Mouse (Mus musculus) heart, embryonic 10.5 days (tissue): Measurements from ENCODE around the gene Akap2. TPM values are rescaled to one million over a fixed set of nuclear protein-coding genes. Genes with fewer than 3 reads are reported as not detected.

Experiments used
- DNase-seq: peaks from one replicate; pipeline ENCODE4 v3.0.0-alpha.2; 2017; ENCODE audit warnings: low spot score
- H3K27ac ChIP-seq: fragments of 300-500 bp; sonication (generic); 2 replicates; pipeline ENCODE4 v1.5.1; 2016; ENCODE audit warnings: mild to moderate bottlenecking
- H3K27me3 ChIP-seq: fragments of 300-500 bp; sonication (generic); 2 replicates; pipeline ENCODE4 v1.6.1; 2016; ENCODE audit warnings: mild to moderate bottlenecking; ENCODE audit not compliant: poor library complexity, insufficient read depth, severe bottlenecking
- H3K36me3 ChIP-seq: fragments of 300-500 bp; sonication (generic); 2 replicates; pipeline ENCODE4 v1.6.1; 2016; ENCODE audit warnings: mild to moderate bottlenecking, moderate library complexity
- H3K4me1 ChIP-seq: fragments of 300-500 bp; sonication (generic); 2 replicates; pipeline ENCODE4 v1.6.1; 2016; ENCODE audit warnings: mild to moderate bottlenecking
- H3K4me3 ChIP-seq: fragments of 300-500 bp; sonication (generic); 2 replicates; pipeline ENCODE4 v1.5.1; 2016; ENCODE audit warnings: mild to moderate bottlenecking, moderate library complexity
- H3K9me3 ChIP-seq: fragments of 300-500 bp; sonication (generic); 2 replicates; pipeline ENCODE4 v1.6.1; 2016; ENCODE audit warnings: mild to moderate bottlenecking, moderate library complexity
- WGBS: fragments of 180-500 bp; shearing (Covaris S2); methylation state at CpG from one replicate; pipeline ENCODE4 v1.1.7; 2016; 5-methylcytosine and 5-hydroxymethylcytosine counted together
- polyA plus RNA-seq: library from polyadenylated mRNA; unstranded; fragments of >200 nt; fragmentation: Nextera tagmentation; extraction: Ambion mirVana; gene quantifications from 2 replicates; pipeline ENCODE4 v1.2.1, GENCODE M21; 2016

Gene Akap2
- polyA plus RNA-seq, 1 experiment from 2014 or later = 30.1 TPM

GRCm38 (mm10) chr4:57919494-57920423 lies 202.3 kb downstream of the Akap2 start:
- DNase-seq = no peak
- H3K36me3 ChIP-seq = no peaks in the 10 kb centered on the region
- peaks cover 22% of the 10 kb centered on the region for H3K27me3 ChIP-seq
- no peak overlapping the region for H3K4me3 ChIP-seq
- H3K4me1 ChIP-seq = peaks cover 25% of the 10 kb centered on the region
- WGBS = 26% methylated on average over 8 of the region's 8 CpGs
- no peak overlapping the region for H3K27ac ChIP-seq
- H3K9me3 ChIP-seq = no peaks in the 10 kb centered on the region

- no peaks in the 10 kb centered on the region for H3K9me3 ChIP-seq
- H3K4me1 ChIP-seq = peaks cover 20% of the 10 kb centered on the region
- no peak overlapping the region for H3K27ac ChIP-seq
- H3K4me3 ChIP-seq = no peak overlapping the region
- H3K36me3 ChIP-seq = no peaks in the 10 kb centered on the region
- WGBS = 89% methylated on average over 1 of the region's 1 CpGs
- DNase-seq = no peak
- H3K27me3 ChIP-seq = peaks cover 14% of the 10 kb centered on the region
Observed at GRCm38 (mm10) chr4:57920522-57920921, 203.1 kb downstream of the Akap2 start.

- no peak for DNase-seq
- no peaks in the 10 kb centered on the region for H3K9me3 ChIP-seq
- H3K4me3 ChIP-seq = no peak overlapping the region
- no peak overlapping the region for H3K27ac ChIP-seq
- peaks cover 5% of the 10 kb centered on the region; the same call in 1 of the 2 replicates for H3K27me3 ChIP-seq
- peaks cover 9% of the 10 kb centered on the region for H3K4me1 ChIP-seq
- H3K36me3 ChIP-seq = no peaks in the 10 kb centered on the region
- WGBS = 76% methylated on average over 5 of the region's 5 CpGs
Observed at GRCm38 (mm10) chr4:57922171-57922570, 204.7 kb downstream of the Akap2 start.

- Histone ChIP-seq H3K4me3 (no peak overlapping the region), H3K4me1 (peaks cover 6% of the 10 kb centered on the region), H3K36me3 (no peaks in the 10 kb centered on the region), H3K9me3 (no peaks in the 10 kb centered on the region), H3K27ac (no peak overlapping the region), H3K27me3 (no peaks in the 10 kb centered on the region)
- DNase-seq = no peak
- WGBS = 75% methylated on average over 6 of the region's 6 CpGs
Observed at GRCm38 (mm10) chr4:57924556-57925071, 207.2 kb downstream of the Akap2 start.

GRCm38 (mm10) chr4:57927464-57928205 lies 210.2 kb downstream of the Akap2 start:
- DNase-seq = no peak
- H3K4me3 ChIP-seq = no peak overlapping the region

GRCm38 (mm10) chr4:57930559-57931170 lies 213.2 kb downstream of the Akap2 start:
- no peaks in the 10 kb centered on the region for H3K27me3 ChIP-seq
- 74% methylated on average over 5 of the region's 5 CpGs for WGBS
- no peak overlapping the region for H3K27ac ChIP-seq
- H3K4me3 ChIP-seq = no peak overlapping the region
- 0 out of 2 replicates have a peak, but pooled peaks cover 3% of the 10 kb centered on the region for H3K9me3 ChIP-seq
- no peaks in the 10 kb centered on the region for H3K4me1 ChIP-seq
- H3K36me3 ChIP-seq = 0 out of 2 replicates have a peak, but pooled peaks cover 2% of the 10 kb centered on the region
- DNase-seq = no peak

More at GRCm38 (mm10) chr4:57927464-57928205, 210.2 kb downstream of the Akap2 start:
- 0 out of 2 replicates have a peak, but pooled peaks cover 2% of the 10 kb centered on the region for H3K36me3 ChIP-seq
- 0 out of 2 replicates have a peak, but pooled peaks cover 3% of the 10 kb centered on the region for H3K9me3 ChIP-seq
- H3K27me3 ChIP-seq = no peaks in the 10 kb centered on the region
- WGBS = 26% methylated on average over 3 of the region's 3 CpGs
- no peaks in the 10 kb centered on the region for H3K4me1 ChIP-seq
- H3K27ac ChIP-seq = no peak overlapping the region

GRCm38 (mm10) chr4:57934181-57934580 lies 216.7 kb downstream of the Akap2 start:
- H3K4me1 ChIP-seq = no peaks in the 10 kb centered on the region
- no peak overlapping the region for H3K27ac ChIP-seq
- WGBS = 70% methylated on average over 5 of the region's 5 CpGs
- 0 out of 2 replicates have a peak, but pooled peaks cover 3% of the 10 kb centered on the region for H3K9me3 ChIP-seq
- H3K36me3 ChIP-seq = 0 out of 2 replicates have a peak, but pooled peaks cover 2% of the 10 kb centered on the region
- H3K4me3 ChIP-seq = no peak overlapping the region
- H3K27me3 ChIP-seq = no peaks in the 10 kb centered on the region
- DNase-seq = no peak

GRCm38 (mm10) chr4:57937292-57937691 lies 219.8 kb downstream of the Akap2 start:
- no peaks in the 10 kb centered on the region for H3K27me3 ChIP-seq
- no peak overlapping the region for H3K4me3 ChIP-seq
- H3K36me3 ChIP-seq = 0 out of 2 replicates have a peak, but pooled peaks cover under 1% of the 10 kb centered on the region
- 88% methylated on average over 6 of the region's 6 CpGs for WGBS
- H3K4me1 ChIP-seq = no peaks in the 10 kb centered on the region
- no peak overlapping the region for H3K27ac ChIP-seq
- H3K9me3 ChIP-seq = 0 out of 2 replicates have a peak, but pooled peaks cover under 1% of the 10 kb centered on the region
- DNase-seq = no peak

GRCm38 (mm10) chr4:57940631-57941030 lies 223.2 kb downstream of the Akap2 start:
- DNase-seq = no peak
- Histone ChIP-seq H3K27me3 (no peaks in the 10 kb centered on the region), H3K4me3 (no peak overlapping the region), H3K27ac (no peak overlapping the region), H3K4me1 (no peaks in the 10 kb centered on the region), H3K9me3 (no peaks in the 10 kb centered on the region), H3K36me3 (peaks cover 28% of the 10 kb centered on the region)
- WGBS = 63% methylated on average over 4 of the region's 4 CpGs

GRCm38 (mm10) chr4:57942892-57943291 lies 225.4 kb downstream of the Akap2 start:
- no peak overlapping the region for H3K4me3 ChIP-seq
- no peak overlapping the region for H3K27ac ChIP-seq
- DNase-seq = no peak
- H3K9me3 ChIP-seq = no peaks in the 10 kb centered on the region
- H3K4me1 ChIP-seq = no peaks in the 10 kb centered on the region
- peaks cover 50% of the 10 kb centered on the region for H3K36me3 ChIP-seq
- H3K27me3 ChIP-seq = no peaks in the 10 kb centered on the region
- WGBS = 89% methylated on average over 2 of the region's 2 CpGs
